Mouse (Mus musculus) thymus, postnatal 4 days (tissue): ENCODE results near the gene 1700018F24Rik.

ENCODE experiments used
- DNase-seq: peaks from one replicate; pipeline ENCODE4 v3.0.0; 2021

Gene 1700018F24Rik

DNA sequence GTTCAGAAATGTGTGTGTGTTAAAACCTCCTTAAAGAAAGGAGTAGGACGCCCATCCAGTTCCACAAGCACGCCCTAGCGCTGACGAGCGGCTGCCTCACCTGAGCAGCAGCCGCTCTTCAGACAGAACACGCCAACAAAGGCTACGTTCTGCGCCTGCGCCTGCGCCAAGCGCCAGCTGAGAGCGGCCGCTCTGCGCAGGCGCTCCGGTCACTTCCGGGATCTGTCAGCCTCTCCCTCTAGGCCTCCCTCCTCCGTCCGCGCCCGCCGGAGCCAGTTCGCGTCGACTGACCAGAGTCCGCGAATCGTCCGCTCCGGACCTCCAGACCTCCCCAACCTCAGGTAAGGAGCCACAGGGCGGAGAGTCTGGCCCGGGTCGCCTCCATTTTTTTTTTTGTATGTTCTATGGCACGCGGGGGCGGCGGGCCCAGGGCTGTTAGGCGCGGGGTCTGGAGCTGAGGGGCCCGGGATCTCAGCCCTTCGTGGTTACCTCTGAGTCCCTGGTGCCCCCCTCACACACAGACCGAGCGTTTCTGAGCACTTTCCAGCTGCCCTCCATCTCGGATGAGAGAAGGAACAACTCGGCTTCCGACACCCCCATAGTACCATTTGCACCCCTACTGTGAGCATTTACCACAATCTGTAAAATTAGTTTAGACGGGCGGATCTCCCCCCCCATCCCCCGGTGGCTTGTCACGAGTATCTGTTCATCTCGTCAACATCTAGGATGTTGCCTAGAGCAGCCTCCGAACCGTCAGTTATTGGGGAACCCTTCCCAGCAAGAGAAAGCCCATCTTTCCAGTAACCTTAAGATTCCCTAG, 41.1 kb downstream of the 1700018F24Rik start, which contains the start of the genes Arpc1a and Kpna7:
TSS of gene Arpc1a (plus strand) at position 199 of the 820 bp plus-strand sequence.
TSS of gene Kpna7 (minus strand) at position 399 of the 820 bp plus-strand sequence.
- peak; percentile 98 for DNase-seq

DNA sequence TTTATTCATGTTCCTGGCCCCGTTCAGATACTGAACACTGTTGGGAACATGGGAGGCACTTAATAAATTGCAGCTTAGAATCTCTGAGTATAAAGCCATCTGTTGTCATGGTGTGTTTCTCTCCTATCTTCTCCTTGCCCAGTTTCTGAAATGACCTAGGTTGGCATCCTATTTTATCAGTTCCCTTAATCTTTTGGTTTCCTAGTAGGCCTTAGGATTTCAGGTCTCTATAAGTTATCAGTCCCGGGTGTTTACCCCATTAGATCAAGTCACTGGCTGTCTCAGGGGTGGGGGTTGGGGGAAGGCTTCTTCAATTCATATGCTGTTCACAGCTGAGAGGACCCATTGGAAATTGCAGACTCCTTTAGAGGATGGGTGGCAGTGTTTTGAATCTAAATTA, 42.0 kb downstream of the 1700018F24Rik start:
- no peak for DNase-seq

DNA sequence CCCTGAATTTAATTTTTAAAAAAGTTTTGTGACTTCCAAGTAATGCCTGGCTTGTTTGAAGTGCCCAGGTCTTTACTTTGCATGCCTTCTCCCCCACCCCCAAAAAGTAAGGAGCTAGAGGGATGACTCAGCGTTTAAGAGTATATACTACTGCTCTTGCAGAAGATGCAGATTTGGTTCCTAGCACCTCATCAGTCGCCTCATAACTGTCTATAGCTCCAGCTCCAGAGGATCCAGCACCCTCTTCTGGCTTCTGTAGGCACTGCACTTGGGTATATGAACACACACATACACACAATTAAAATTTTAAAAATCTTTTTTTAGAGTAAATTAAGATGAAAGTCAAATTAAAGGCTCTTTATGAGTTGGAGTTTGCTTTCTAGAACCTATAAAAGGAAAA, 45.4 kb downstream of the 1700018F24Rik start:
- no peak for DNase-seq

DNA sequence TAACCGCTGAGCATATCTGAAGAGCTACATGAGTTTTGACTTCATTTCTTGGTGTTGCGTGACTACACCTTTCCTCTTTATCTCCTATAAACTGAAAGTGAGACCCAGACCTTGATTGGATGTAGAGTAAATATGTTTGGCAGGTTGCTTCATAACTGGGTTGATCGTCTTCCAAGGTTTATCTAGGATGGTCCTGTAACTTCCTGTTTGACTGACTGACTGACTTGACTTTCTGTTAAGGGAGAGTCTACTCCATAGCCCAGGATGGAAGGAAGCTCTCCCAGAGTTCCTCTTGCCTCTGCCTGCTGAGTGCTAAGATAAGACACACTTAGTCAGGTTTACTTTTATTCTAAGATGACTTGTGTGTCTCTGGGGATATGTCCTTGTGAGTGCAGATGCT, 47.1 kb downstream of the 1700018F24Rik start:
- no peak for DNase-seq
